Mouse (Mus musculus): ENCODE results near the gene Zfp260.
"Not testable (repeated sequence)": the region's sequence is repeated elsewhere in the genome, so short reads cannot be mapped to it uniquely, and the experiment has no call there.

The Zfp260 gene

GRCm38 (mm10) chr7:30094646-30095429, at the start of gene Zfp260:
Gene Zfp260, plus strand, starts transcription at chr7:30094777.
- peak; percentile 66 for DNase-seq (ENCODE audit: low read depth, low spot score)

- DNase-seq (ENCODE audit: low read depth, low spot score), result no peak
These were observed 46.5 kb upstream of the Zfp260 start for GRCm38 (mm10) chr7:30048126-30048525.

DNA sequence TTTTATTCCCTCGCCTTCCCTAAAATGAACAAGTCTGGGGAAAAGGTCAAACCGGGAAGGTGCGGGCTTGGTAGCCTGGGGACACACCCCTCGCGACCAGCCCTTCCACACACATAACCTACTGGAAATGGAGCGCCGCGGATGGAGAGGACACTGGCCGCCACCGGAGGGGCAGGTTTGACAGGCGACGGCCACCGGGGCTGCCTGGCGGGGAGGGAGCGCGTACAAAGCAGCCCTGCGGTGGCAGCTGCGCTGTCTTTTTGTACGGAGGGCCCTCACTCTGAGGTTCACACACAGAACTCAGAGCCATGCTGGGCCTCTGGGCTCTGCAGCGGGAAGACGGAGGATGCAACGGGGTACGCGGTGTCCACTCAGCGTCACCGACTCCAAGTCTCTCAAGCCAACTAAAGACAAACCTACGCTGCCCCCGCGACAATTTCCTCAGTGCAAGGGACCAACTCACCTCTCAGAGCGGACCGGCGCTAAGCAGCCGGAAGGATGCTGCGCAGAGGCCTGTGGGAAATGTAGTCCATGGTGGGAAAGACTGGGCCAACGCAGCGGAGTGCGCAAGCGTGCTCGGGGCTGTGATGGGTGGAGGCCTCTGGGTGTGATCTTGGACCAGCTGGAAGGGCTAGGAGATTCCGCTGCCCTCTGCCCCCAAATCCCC, 43.6 kb upstream of the Zfp260 start, which contains the start of gene Zfp14:
Gene Zfp14, minus strand, starts transcription at position 499 of the 667 bp plus-strand sequence.
- DNase-seq (ENCODE audit: low read depth, low spot score), result peak; percentile 62

GRCm38 (mm10) chr7:30053591-30053990, 41.0 kb upstream of the Zfp260 start:
- DNase-seq (ENCODE audit: low read depth, low spot score), result no peak

GRCm38 (mm10) chr7:30060341-30060740, 34.2 kb upstream of the Zfp260 start:
- no peak for DNase-seq (ENCODE audit: low read depth, low spot score)

- peak; percentile 4 for DNase-seq (ENCODE audit: low read depth, low spot score)
These were observed 32.1 kb upstream of the Zfp260 start for GRCm38 (mm10) chr7:30062478-30062877.

DNA sequence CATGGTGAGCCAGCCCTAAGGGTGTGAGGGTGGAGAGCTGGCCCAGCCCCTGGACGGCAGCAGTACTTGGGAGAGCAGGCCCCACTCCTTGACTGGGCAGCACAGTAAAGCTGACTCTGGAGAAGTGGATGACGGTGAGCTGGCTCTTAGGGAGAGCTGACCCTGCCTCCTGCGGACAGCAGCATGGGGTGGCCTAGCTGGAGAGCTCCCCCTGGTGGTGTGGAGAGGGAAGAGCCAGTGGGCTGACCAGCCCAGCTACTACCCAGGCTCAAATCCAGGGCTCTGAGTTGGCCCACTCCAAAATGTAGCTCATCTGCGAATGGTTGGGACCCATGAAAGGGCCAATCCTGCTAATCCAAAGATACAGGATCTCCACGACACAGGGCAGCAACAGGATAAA, 30.0 kb upstream of the Zfp260 start:
- DNase-seq (ENCODE audit: low read depth, low spot score), result no peak

GRCm38 (mm10) chr7:30072146-30073028, 22.2 kb upstream of the Zfp260 start, which contains the start of gene Zfp82:
Gene Zfp82, minus strand, starts transcription at chr7:30072900.
- peak; percentile 67 for DNase-seq (ENCODE audit: low read depth, low spot score)

DNA sequence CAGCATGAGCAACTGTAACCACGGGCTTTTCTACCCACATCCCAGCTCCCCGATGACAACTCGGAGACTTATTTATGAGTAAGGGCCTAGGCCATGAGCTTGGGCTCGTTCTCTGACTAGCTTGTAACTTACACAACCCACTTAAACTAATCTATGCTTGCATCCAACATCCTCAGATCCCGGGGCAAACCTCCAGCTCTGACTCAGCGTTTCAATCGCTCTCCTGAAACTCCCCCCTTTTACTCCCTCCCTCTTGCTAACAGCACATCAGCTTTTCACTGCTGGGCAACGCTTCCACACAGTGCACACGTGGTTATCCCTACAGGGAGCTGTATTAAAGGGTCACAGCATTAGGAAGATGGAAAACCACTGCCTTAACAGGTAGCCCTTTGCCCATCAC, 8.1 kb upstream of the Zfp260 start:
- DNase-seq (ENCODE audit: low read depth, low spot score), result no peak

GRCm38 (mm10) chr7:30089405-30089804, 5.2 kb upstream of the Zfp260 start:
- no peak for DNase-seq (ENCODE audit: low read depth, low spot score)

- DNase-seq (ENCODE audit: low read depth, low spot score), result peak; percentile 93
These were observed 4.2 kb upstream of the Zfp260 start, which contains the start of the genes Gm26920 and Zfp566 for GRCm38 (mm10) chr7:30090092-30090969. Gene Gm26920, minus strand, starts transcription at chr7:30090410. Gene Zfp566, minus strand, starts transcription at chr7:30090527.

DNA sequence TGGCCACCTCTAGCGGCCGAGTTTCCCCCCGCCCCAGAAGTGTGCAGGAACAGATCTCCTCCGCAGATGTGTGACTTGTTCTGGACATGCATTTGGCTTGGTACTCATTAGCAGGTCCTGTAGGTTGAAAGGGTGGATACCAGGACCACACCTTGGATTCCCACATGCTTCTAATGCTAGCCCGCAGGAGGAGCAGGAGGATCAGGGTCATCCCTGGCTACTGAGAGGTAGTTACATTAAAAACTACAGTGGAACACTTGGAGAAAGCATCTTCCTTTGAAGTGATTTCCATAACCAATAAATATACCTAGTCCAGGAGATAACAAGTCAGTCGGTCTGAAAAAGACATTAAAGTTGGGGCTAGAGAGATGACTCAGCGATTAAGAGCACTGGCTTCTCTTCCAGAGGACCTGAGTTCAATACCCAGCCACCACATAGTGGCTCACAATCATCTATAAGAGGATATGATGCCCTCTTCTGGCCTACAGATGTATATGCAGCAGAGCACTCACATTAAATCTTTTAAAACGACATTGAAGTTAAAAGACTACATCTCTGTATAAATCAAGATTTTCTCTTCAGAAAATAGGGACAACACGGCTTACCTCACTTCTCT, 3.5 kb upstream of the Zfp260 start:
- DNase-seq (ENCODE audit: low read depth, low spot score), result peak; percentile 35

DNA sequence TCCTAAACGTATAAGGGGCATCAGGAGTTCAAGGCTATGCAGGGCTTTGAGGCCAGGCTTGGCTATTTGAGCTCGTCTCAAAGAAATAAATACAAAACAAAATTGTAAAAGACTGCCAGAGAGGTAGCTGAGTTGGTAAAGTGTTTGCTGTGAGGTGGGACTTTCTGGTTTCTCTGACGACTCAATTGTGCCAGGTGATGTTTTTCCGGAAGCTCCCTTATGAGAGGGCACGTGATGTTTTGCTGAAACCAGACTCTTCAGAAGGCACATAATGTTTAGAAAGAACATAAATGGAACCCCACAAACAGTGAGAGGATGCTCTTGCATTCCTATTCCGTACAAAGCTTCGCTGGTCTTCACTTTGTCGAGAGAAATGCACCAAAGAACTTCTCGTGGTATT, 1.9 kb upstream of the Zfp260 start:
- DNase-seq (ENCODE audit: low read depth, low spot score), result no peak

GRCm38 (mm10) chr7:30093918-30094415, 610 bp upstream of the Zfp260 start:
- no peak for DNase-seq (ENCODE audit: low read depth, low spot score)

GRCm38 (mm10) chr7:30095551-30096125, 1.1 kb downstream of the Zfp260 start:
- no peak for DNase-seq (ENCODE audit: low read depth, low spot score)

GRCm38 (mm10) chr7:30099297-30099696, 4.7 kb downstream of the Zfp260 start:
- DNase-seq (ENCODE audit: low read depth, low spot score), result no peak

GRCm38 (mm10) chr7:30116076-30116475, 21.5 kb downstream of the Zfp260 start:
- no peak for DNase-seq (ENCODE audit: low read depth, low spot score)

DNA sequence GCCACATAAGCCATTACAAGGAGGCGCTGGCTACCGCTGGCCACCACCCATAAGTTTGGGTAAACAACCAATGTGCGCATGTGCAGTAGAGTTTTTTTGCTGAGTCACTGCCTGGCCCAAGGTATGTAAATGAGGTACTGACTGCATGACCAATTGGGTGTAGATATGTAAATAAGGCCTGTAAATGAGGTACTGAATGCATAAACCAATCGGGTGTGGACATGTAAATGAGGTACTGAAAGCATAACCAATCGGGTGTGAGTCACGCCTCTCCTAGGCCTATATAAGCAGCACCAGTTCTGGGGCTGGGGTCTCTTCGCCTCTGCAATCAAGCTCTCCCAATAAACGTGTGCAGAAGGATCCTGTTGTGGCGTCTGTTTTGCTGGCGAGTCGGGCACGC, 23.4 kb downstream of the Zfp260 start:
- not testable (repeated sequence) for DNase-seq (ENCODE audit: low read depth, low spot score)

- peak; percentile 62 for DNase-seq (ENCODE audit: low read depth, low spot score)
These were observed 27.0 kb downstream of the Zfp260 start, which contains the start of gene Zfp382 for GRCm38 (mm10) chr7:30121308-30122187. Gene Zfp382, plus strand, starts transcription at chr7:30121942.
